ENCODE assay signal across 19 mouse cellular contexts in genomic region chr7:75801621-75802358, GRCm38 (mm10). TPM values are rescaled to one million over a fixed set of nuclear protein-coding genes. Genes with fewer than 3 reads are reported as not detected.
DNase-seq lines count a peak whose midpoint lies in the region; ATAC-seq and TF ChIP-seq lines count a peak whose summit lies in the region.
"Had no signal": no experiment of that assay in that cellular context is flagged by ENCODE, and none has a peak within 500 bp of the region (broad histone marks: within the 10 kb centered on the region; RNA-seq: fewer than 3 reads in every experiment).

No protein-coding gene starts in this region.

- 87% methylated on average over 5 of the region's 5 CpGs for WGBS in forebrain, postnatal 0 days

- H3K27ac ChIP-seq in forebrain, postnatal 0 days (ENCODE audit: low read depth, low read length) = no peak overlapping the region
- H3K27ac ChIP-seq: embryonic facial prominence, embryonic 10.5 days; embryonic facial prominence, embryonic 12.5 days; forebrain, embryonic 13.5 days; forebrain, embryonic 15.5 days had no signal

- no peak overlapping the region for H3K4me3 ChIP-seq in forebrain, postnatal 0 days (ENCODE audit: low read depth, low read length)
- H3K4me3 ChIP-seq: embryonic facial prominence, embryonic 10.5 days; embryonic facial prominence, embryonic 12.5 days; forebrain, embryonic 13.5 days; forebrain, embryonic 15.5 days had no signal

- TF ChIP-seq CTCF in forebrain, postnatal 0 days (IDR thresholded peaks at IDR 0.05; ENCODE audit: low read depth) = no peak

- no peaks in the 10 kb centered on the region for H3K4me1 ChIP-seq in forebrain, postnatal 0 days (ENCODE audit: insufficient read depth)

- no peak for ATAC-seq in forebrain, postnatal 0 days
- ATAC-seq: forebrain, embryonic 13.5 days; forebrain, embryonic 15.5 days; Patski had no signal

- H3K9ac ChIP-seq in forebrain, postnatal 0 days = no peak overlapping the region
- H3K9ac ChIP-seq: embryonic facial prominence, embryonic 12.5 days; forebrain, embryonic 13.5 days; forebrain, embryonic 15.5 days had no signal

- no peaks in the 10 kb centered on the region for H3K27me3 ChIP-seq in forebrain, postnatal 0 days (ENCODE audit: insufficient read depth, low read length)
- H3K27me3 ChIP-seq: embryonic facial prominence, embryonic 12.5 days; forebrain, embryonic 13.5 days; forebrain, embryonic 15.5 days; Patski had no signal

- no peaks in the 10 kb centered on the region for H3K36me3 ChIP-seq in forebrain, postnatal 0 days (ENCODE audit: insufficient read depth)
- H3K36me3 ChIP-seq: embryonic facial prominence, embryonic 10.5 days; embryonic facial prominence, embryonic 12.5 days; forebrain, embryonic 15.5 days; G1E had no signal

- DNase-seq in ES-CJ7 (ENCODE audit: low read depth, low spot score) (peak; percentile 90), R1 (ENCODE audit: low read depth, low spot score) (peak; percentile 95)
- DNase-seq in induced T-regulatory cell, adult 2 months (ENCODE audit: low read depth) = peak; percentile 41
- no peak for DNase-seq in cerebellum, adult 11 months
- DNase-seq in cerebellum, postnatal 10 days = no peak
- DNase-seq in forebrain, postnatal 0 days = no peak
- DNase-seq: adrenal gland, adult 8-10 months; adrenal gland, postnatal 14 days; adrenal gland, postnatal 36 days; cerebellum, adult 18-20 months; cerebellum, adult 8-10 months; cerebellum, adult 9-11 months; cerebellum, postnatal 25 days had no signal

- H3K4me2 ChIP-seq in forebrain, postnatal 0 days (ENCODE audit: low read depth) = no peak overlapping the region
- H3K4me2 ChIP-seq: embryonic facial prominence, embryonic 12.5 days; forebrain, embryonic 13.5 days; forebrain, embryonic 15.5 days had no signal

- no peaks in the 10 kb centered on the region for H3K9me3 ChIP-seq in forebrain, postnatal 0 days (ENCODE audit: low read length)
- H3K9me3 ChIP-seq: embryonic facial prominence, embryonic 10.5 days; embryonic facial prominence, embryonic 12.5 days; forebrain, embryonic 13.5 days; forebrain, embryonic 15.5 days had no signal

RNA-seq across cellular contexts. Expression of gene Klhl25, which starts 46.3 kb away (rescaled TPM):
- total RNA-seq in forebrain, postnatal 0 days (2014; rRNA removed) = 37.0 and 41.2 TPM in 2 replicates
- 16.6 and 18.5 TPM in 2 replicates for polyA plus RNA-seq in forebrain, postnatal 0 days (2015; fragmentation: Nextera tagmentation; extraction: Ambion mirVana)

Comparison
In these comparisons a context has a peak if more than half of its experiments do, and no peak if none do; other contexts are left out.
1. DNase-seq: peak in ES-CJ7 (single experiment), R1 (single experiment) and induced T-regulatory cell, adult 2 months (single experiment); none in cerebellum, adult 11 months (single experiment), cerebellum, postnatal 10 days (0 of 2) and forebrain, postnatal 0 days (single experiment).